Mouse (Mus musculus) stomach, embryonic 15.5 days (tissue): Measurements from ENCODE around the gene Olfr480. TPM values are rescaled to one million over a fixed set of nuclear protein-coding genes. Genes with fewer than 3 reads are reported as not detected.

Experiments used
- ATAC-seq: fragments of 200-750 bp; cut with Nextera tagmentation; 2 replicates; pipeline ENCODE4 v1.8.0; 2017; ENCODE audit warnings: low read depth, moderate number of reproducible peaks, moderate TSS enrichment; ENCODE audit not compliant: insufficient read depth, low FRiP score
- H3K27ac ChIP-seq: fragments of 300-500 bp; sonication (generic); 2 replicates; pipeline ENCODE4 v1.5.1; 2015; ENCODE audit warnings: mild to moderate bottlenecking, inconsistent platforms
- H3K27me3 ChIP-seq: fragments of 300-500 bp; sonication (generic); replicated peaks from 2 replicates; pipeline ENCODE4 v1.6.1; 2015; ENCODE audit warnings: inconsistent platforms
- H3K36me3 ChIP-seq: fragments of 300-500 bp; sonication (generic); 2 replicates; pipeline ENCODE4 v1.6.1; 2015; ENCODE audit warnings: inconsistent platforms
- H3K4me1 ChIP-seq: fragments of 300-500 bp; sonication (generic); 2 replicates; pipeline ENCODE4 v1.6.1; 2015; ENCODE audit warnings: inconsistent platforms
- H3K4me2 ChIP-seq: fragments of 300-500 bp; sonication (generic); 2 replicates; pipeline ENCODE4 v1.6.1; 2015; ENCODE audit warnings: mild to moderate bottlenecking, inconsistent platforms
- H3K4me3 ChIP-seq: fragments of 300-500 bp; sonication (generic); replicated peaks from 2 replicates; pipeline ENCODE4 v1.5.1; 2015; ENCODE audit warnings: inconsistent platforms
- H3K9ac ChIP-seq: fragments of 300-500 bp; sonication (generic); 2 replicates; pipeline ENCODE4 v1.6.1; 2015; ENCODE audit warnings: inconsistent platforms
- H3K9me3 ChIP-seq: fragments of 300-500 bp; sonication (generic); 2 replicates; pipeline ENCODE4 v1.6.1; 2016; ENCODE audit warnings: inconsistent platforms
- WGBS: fragments of 180-500 bp; shearing (Covaris S2); methylation state at CpG from one replicate; pipeline ENCODE4 v1.1.7; 2015; 5-methylcytosine and 5-hydroxymethylcytosine counted together
- polyA plus RNA-seq: library from polyadenylated mRNA; unstranded; fragments of >200 nt; fragmentation: Nextera tagmentation; extraction: Ambion mirVana; gene quantifications from 2 replicates; pipeline ENCODE4 v1.2.1, GENCODE M21; 2015

The Olfr480 gene
- polyA plus RNA-seq: not detected in 2 replicates

- WGBS: 72% methylated on average over 1 of the region's 1 CpGs
- Histone ChIP-seq H3K4me2 (no peak within 1 kb of the TSS), H3K36me3 (no peaks in the 10 kb centered on the region), H3K27me3 (no peaks in the 10 kb centered on the region), H3K4me1 (no peaks in the 10 kb centered on the region), H3K9me3 (no peaks in the 10 kb centered on the region), H3K9ac (no peak within 1 kb of the TSS), H3K27ac (no peak within 1 kb of the TSS), H3K4me3 (no peak within 1 kb of the TSS)
- no peak for ATAC-seq
Observed at GRCm38 (mm10) chr7:108067246-108067645, at the start of gene Olfr480. TSS of gene Olfr480 (minus strand) at chr7:108067346.

DNA sequence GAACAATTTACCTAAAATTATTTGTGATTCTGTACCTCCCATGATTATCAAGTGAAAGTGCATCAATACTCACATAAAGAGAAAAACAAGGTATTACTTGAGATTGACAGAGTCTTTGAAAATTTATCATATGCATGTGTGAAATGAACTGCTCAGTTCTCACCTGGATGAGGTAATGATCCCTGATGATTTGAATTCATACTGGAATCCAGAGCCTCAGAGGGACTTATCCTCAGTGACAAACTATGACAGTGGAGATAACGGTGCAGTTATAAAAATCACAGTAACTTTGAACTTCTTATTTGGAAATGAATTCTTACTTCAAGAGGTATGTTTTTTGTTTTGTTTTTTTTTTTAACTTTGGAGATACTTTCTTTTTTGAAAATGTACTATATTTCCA is 33.4 kb upstream of the Olfr480 start, which contains the start of gene Olfr483:
TSS of gene Olfr483 (plus strand) at position 301 of the 400 bp plus-strand sequence.
- Histone ChIP-seq H3K4me1 (no peaks in the 10 kb centered on the region), H3K4me2 (no peak within 1 kb of the TSS), H3K4me3 (no peak within 1 kb of the TSS), H3K36me3 (no peaks in the 10 kb centered on the region), H3K9ac (no peak within 1 kb of the TSS), H3K9me3 (no peaks in the 10 kb centered on the region), H3K27ac (no peak within 1 kb of the TSS), H3K27me3 (no peaks in the 10 kb centered on the region)
- no peak for ATAC-seq
- 83% methylated on average over 1 of the region's 1 CpGs for WGBS

GRCm38 (mm10) chr7:108097486-108097885 is 30.3 kb upstream of the Olfr480 start, which contains the start of gene Olfr482:
TSS of gene Olfr482 (minus strand) at chr7:108097586.
- Histone ChIP-seq H3K27me3 (no peaks in the 10 kb centered on the region), H3K9ac (no peak within 1 kb of the TSS), H3K36me3 (no peaks in the 10 kb centered on the region), H3K9me3 (no peaks in the 10 kb centered on the region), H3K4me2 (no peak within 1 kb of the TSS), H3K4me1 (no peaks in the 10 kb centered on the region), H3K4me3 (no peak within 1 kb of the TSS), H3K27ac (no peak within 1 kb of the TSS)
- WGBS: 61% methylated on average over 1 of the region's 1 CpGs
- ATAC-seq: no peak

GRCm38 (mm10) chr7:108079555-108079954 is 12.4 kb upstream of the Olfr480 start, which contains the start of gene Olfr481:
TSS of gene Olfr481 (plus strand) at chr7:108079855.
- no peaks in the 10 kb centered on the region for H3K9me3 ChIP-seq
- no peaks in the 10 kb centered on the region for H3K36me3 ChIP-seq
- no peaks in the 10 kb centered on the region for H3K27me3 ChIP-seq
- H3K4me3 ChIP-seq: no peak within 1 kb of the TSS
- no peaks in the 10 kb centered on the region for H3K4me1 ChIP-seq
- no peak within 1 kb of the TSS for H3K4me2 ChIP-seq
- ATAC-seq: no peak
- no peak within 1 kb of the TSS for H3K9ac ChIP-seq
- H3K27ac ChIP-seq: no peak within 1 kb of the TSS

GRCm38 (mm10) chr7:108050393-108050792 is 16.8 kb downstream of the Olfr480 start, which contains the start of gene Olfr479:
TSS of gene Olfr479 (plus strand) at chr7:108050693.
- Histone ChIP-seq H3K9ac (no peak within 1 kb of the TSS), H3K27ac (no peak within 1 kb of the TSS), H3K9me3 (no peaks in the 10 kb centered on the region), H3K4me3 (no peak within 1 kb of the TSS), H3K4me1 (no peaks in the 10 kb centered on the region), H3K27me3 (no peaks in the 10 kb centered on the region), H3K4me2 (no peak within 1 kb of the TSS), H3K36me3 (no peaks in the 10 kb centered on the region)
- whole genome bisulfite sequencing: 83% methylated on average over 2 of the region's 2 CpGs
- no peak for ATAC-seq

DNA sequence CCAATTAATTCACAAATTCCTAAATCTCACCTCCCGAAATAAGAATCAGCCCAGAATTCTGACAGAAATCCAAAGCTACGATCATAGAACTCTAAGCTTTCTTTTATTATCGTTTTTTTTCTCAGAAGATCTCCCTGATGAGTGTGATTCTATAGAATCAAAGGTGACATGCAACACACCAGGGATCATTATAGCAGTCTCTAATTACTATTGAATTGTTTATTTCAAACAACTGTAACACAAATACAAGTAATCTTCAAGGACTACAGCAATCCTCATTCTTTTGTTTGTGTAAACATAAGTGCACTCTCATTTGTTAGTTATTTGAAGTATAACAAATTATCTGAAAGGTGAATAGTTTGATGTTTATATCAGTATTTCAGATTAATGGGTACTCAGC is 33.3 kb downstream of the Olfr480 start, which contains the start of gene Olfr478:
TSS of gene Olfr478 (minus strand) at position 101 of the 400 bp plus-strand sequence.
- Histone ChIP-seq H3K4me1 (no peaks in the 10 kb centered on the region), H3K9ac (no peak within 1 kb of the TSS), H3K9me3 (no peaks in the 10 kb centered on the region), H3K4me2 (no peak within 1 kb of the TSS), H3K27ac (no peak within 1 kb of the TSS), H3K4me3 (no peak within 1 kb of the TSS), H3K36me3 (no peaks in the 10 kb centered on the region), H3K27me3 (no peaks in the 10 kb centered on the region)
- 76% methylated on average over 3 of the region's 3 CpGs for WGBS
- ATAC-seq: no peak

Other genes starting within 250 kb of the Olfr480 start
- not detected in 2 replicates for gene Olfr469, start 241.8 kb downstream of the Olfr480 start, polyA plus RNA-seq
- not detected in 2 replicates for gene Olfr470, start 219.9 kb downstream of the Olfr480 start, polyA plus RNA-seq
- 0.03 TPM in 1 of 2 replicates, not detected in the other for gene Olfr472, start 169.4 kb downstream of the Olfr480 start, polyA plus RNA-seq
- not detected in 2 replicates for gene Olfr473, start 136.9 kb downstream of the Olfr480 start, polyA plus RNA-seq
- not detected in 2 replicates for gene Olfr474, start 112.7 kb downstream of the Olfr480 start, polyA plus RNA-seq
- not detected in 2 replicates for gene Olfr476, start 102.5 kb downstream of the Olfr480 start, polyA plus RNA-seq
- not detected in 2 replicates for gene Olfr477, start 80.7 kb downstream of the Olfr480 start, polyA plus RNA-seq
- gene Olfr478, start 33.4 kb downstream of the Olfr480 start, polyA plus RNA-seq: not detected in 2 replicates
- gene Olfr479, start 16.7 kb downstream of the Olfr480 start, polyA plus RNA-seq: not detected in 2 replicates
- not detected in 2 replicates for gene Olfr481, start 12.5 kb upstream of the Olfr480 start, polyA plus RNA-seq
- 0.24 TPM in 1 of 2 replicates, not detected in the other for gene Olfr482, start 30.2 kb upstream of the Olfr480 start, polyA plus RNA-seq
- not detected in 2 replicates for gene Olfr483, start 33.5 kb upstream of the Olfr480 start, polyA plus RNA-seq
- not detected in 2 replicates for gene Olfr484, start 60.1 kb upstream of the Olfr480 start, polyA plus RNA-seq
- not detected in 2 replicates for gene Olfr485, start 92.5 kb upstream of the Olfr480 start, polyA plus RNA-seq
- not detected in 2 replicates for gene Olfr486, start 105.4 kb upstream of the Olfr480 start, polyA plus RNA-seq
- not detected in 2 replicates for gene Olfr487, start 147.3 kb upstream of the Olfr480 start, polyA plus RNA-seq
- not detected in 2 replicates for gene Olfr488, start 191.0 kb upstream of the Olfr480 start, polyA plus RNA-seq
- gene Olfr490, start 221.6 kb upstream of the Olfr480 start, polyA plus RNA-seq: not detected in 2 replicates
- gene Olfr491, start 246.1 kb upstream of the Olfr480 start, polyA plus RNA-seq: not detected in 2 replicates